Mouse (Mus musculus) ES-Bruce4 (cell line): ENCODE results near the gene Cfap97d2. TPM values are rescaled to one million over a fixed set of nuclear protein-coding genes. Genes with fewer than 3 reads are reported as not detected.
"Not testable (repeated sequence)": the region's sequence is repeated elsewhere in the genome, so short reads cannot be mapped to it uniquely, and the experiment has no call there.

Experiments
- H3K27ac ChIP-seq: 2 replicates; pipeline ENCODE4 v1.5.1; 2012; ENCODE audit warnings: low read length, inconsistent platforms; ENCODE audit not compliant: insufficient read depth
- H3K27me3 ChIP-seq: 2 replicates; pipeline ENCODE4 v1.6.1; 2012; ENCODE audit warnings: mild to moderate bottlenecking, low read length, inconsistent platforms; ENCODE audit not compliant: control insufficient read depth, poor library complexity, insufficient read depth, severe bottlenecking
- H3K36me3 ChIP-seq: 2 replicates; pipeline ENCODE4 v1.6.1; 2012; ENCODE audit warnings: inconsistent platforms, mild to moderate bottlenecking, low read length, moderate library complexity; ENCODE audit not compliant: control insufficient read depth, poor library complexity, insufficient read depth, severe bottlenecking
- H3K4me1 ChIP-seq: one replicate; pipeline ENCODE4 v1.8.1; 2011; ENCODE audit warnings: low read length; ENCODE audit not compliant: control insufficient read depth, insufficient read depth
- H3K4me3 ChIP-seq: 2 replicates; pipeline ENCODE4 v1.5.1; 2011; ENCODE audit warnings: low read depth, mild to moderate bottlenecking, low read length
- H3K9ac ChIP-seq: 2 replicates; pipeline ENCODE4 v1.6.1; 2012; ENCODE audit warnings: low read depth, mild to moderate bottlenecking, inconsistent platforms; ENCODE audit not compliant: poor library complexity, severe bottlenecking
- H3K9me3 ChIP-seq: replicated peaks from 2 replicates; pipeline ENCODE4 v1.6.1; 2012; ENCODE audit warnings: mild to moderate bottlenecking, low read length, inconsistent platforms; ENCODE audit not compliant: control insufficient read depth, poor library complexity, insufficient read depth, severe bottlenecking
- CTCF ChIP-seq: IDR thresholded peaks from one replicate; pipeline ENCODE4 v1.8.1; 2011; ENCODE audit warnings: low read depth, low read length
- EP300 ChIP-seq: IDR thresholded peaks from 2 replicates; pipeline ENCODE4 v1.6.1; 2011; ENCODE audit warnings: low read depth, low read length; ENCODE audit not compliant: insufficient read depth
- POLR2A ChIP-seq: IDR thresholded peaks from one replicate; pipeline ENCODE4 v1.8.1; 2011; ENCODE audit warnings: low read length; ENCODE audit not compliant: insufficient read depth
- polyA plus RNA-seq: library from polyadenylated mRNA; stranded (reverse); fragments of >200 nt; gene quantifications from 2 replicates; pipeline ENCODE4 v1.2.4, GENCODE M21; 2011; ENCODE audit warnings: low read depth; ENCODE audit not compliant: missing spikeins, insufficient read depth, insufficient read length

Cfap97d2 gene
- polyA plus RNA-seq, 1 experiment: not detected

DNA sequence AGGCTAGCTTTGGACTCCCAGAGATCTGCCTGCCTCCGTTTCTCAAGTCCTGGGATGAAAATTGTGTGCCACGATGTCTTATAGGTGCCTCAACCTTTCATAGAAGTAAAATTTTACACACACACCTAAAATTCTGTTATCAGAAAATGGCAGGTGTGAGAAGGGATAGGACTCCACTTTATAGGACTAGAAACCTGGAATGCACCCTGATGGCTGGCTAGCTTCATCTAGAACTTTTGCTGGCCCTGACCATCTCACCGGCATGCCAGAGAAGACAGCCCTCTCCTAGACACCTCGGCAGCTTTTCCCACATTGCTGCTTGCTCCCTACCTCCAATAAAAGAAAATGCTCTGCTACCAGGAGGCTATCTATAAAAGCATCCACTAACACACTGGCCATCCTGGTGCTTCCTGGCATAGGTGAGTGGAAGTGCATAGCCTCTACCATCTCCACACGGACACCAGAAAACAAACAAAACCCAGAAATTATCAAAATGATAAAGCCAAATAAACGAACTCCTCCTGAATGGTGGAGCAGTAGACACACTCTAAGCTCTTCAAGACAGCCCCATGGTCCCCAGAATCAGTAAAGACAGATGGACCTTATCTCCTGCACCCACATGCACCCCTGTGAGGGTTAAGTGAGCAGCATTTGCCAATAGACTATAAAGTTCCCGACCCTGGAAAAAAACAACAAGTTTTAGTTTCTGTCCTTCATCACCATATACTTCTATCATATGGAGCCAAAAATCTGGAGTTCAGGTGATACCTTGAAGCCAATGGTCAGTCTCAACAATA is 35.3 kb downstream of the Cfap97d2 start:
- Histone ChIP-seq H3K4me3 (no peak overlapping the region), H3K9ac (no peak overlapping the region), H3K9me3 (no peaks in the 10 kb centered on the region), H3K4me1 (no peaks in the 10 kb centered on the region), H3K36me3 (no peaks in the 10 kb centered on the region), H3K27me3 (no peaks in the 10 kb centered on the region), H3K27ac (no peak overlapping the region)
- no peak for TF ChIP-seq EP300
- no peak for TF ChIP-seq POLR2A
- TF ChIP-seq CTCF: no peak

- H3K36me3 ChIP-seq, H3K27ac ChIP-seq, H3K4me3 ChIP-seq, H3K9ac ChIP-seq, H3K4me1 ChIP-seq, H3K9me3 ChIP-seq, H3K27me3 ChIP-seq: not testable (repeated sequence)
Measured at GRCm38 (mm10) chr8:13746212-13746611, 40.5 kb downstream of the Cfap97d2 start.

DNA sequence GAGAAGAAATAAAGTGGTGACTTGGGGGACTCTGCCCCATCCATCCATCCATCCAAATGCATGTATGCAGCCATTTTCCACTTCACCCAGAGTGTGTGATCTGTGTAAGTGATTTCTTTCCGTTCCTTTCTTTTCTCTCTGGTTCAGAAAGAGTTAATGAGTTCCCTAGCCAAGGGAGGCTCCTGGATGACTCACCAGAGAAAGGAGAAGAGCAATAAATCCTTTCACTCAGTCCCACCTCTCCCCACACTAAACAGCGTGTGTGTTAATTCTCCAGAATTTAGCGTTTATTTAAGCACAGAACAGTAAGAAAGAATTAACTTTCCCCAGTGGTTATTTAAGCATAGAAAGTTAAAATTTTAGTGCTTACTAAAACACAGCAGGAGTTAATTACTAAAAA is 41.9 kb downstream of the Cfap97d2 start:
- no peak overlapping the region for H3K27ac ChIP-seq
- H3K4me1 ChIP-seq: no peaks in the 10 kb centered on the region
- H3K27me3 ChIP-seq: no peaks in the 10 kb centered on the region
- no peak overlapping the region for H3K9ac ChIP-seq
- TF ChIP-seq EP300 (no peak), CTCF (no peak), POLR2A (no peak)
- no peaks in the 10 kb centered on the region for H3K9me3 ChIP-seq
- H3K4me3 ChIP-seq: no peak overlapping the region
- H3K36me3 ChIP-seq: no peaks in the 10 kb centered on the region

GRCm38 (mm10) chr8:13753680-13754079 is 48.0 kb downstream of the Cfap97d2 start:
- Histone ChIP-seq H3K27me3 (no peaks in the 10 kb centered on the region), H3K36me3 (no peaks in the 10 kb centered on the region), H3K9ac (no peak overlapping the region), H3K27ac (no peak overlapping the region), H3K9me3 (no peaks in the 10 kb centered on the region), H3K4me1 (no peaks in the 10 kb centered on the region), H3K4me3 (no peak overlapping the region)
- TF ChIP-seq CTCF (peak; percentile 74), EP300 (no peak)

- TF ChIP-seq POLR2A (no peak), EP300 (no peak), CTCF (no peak)
- Histone ChIP-seq H3K9me3 (no peaks in the 10 kb centered on the region), H3K4me3 (no peak overlapping the region), H3K27ac (no peak overlapping the region), H3K4me1 (no peaks in the 10 kb centered on the region), H3K36me3 (peaks cover 11% of the 10 kb centered on the region), H3K9ac (no peak overlapping the region), H3K27me3 (no peaks in the 10 kb centered on the region)
Measured at GRCm38 (mm10) chr8:13756480-13756879, 50.8 kb downstream of the Cfap97d2 start.

DNA sequence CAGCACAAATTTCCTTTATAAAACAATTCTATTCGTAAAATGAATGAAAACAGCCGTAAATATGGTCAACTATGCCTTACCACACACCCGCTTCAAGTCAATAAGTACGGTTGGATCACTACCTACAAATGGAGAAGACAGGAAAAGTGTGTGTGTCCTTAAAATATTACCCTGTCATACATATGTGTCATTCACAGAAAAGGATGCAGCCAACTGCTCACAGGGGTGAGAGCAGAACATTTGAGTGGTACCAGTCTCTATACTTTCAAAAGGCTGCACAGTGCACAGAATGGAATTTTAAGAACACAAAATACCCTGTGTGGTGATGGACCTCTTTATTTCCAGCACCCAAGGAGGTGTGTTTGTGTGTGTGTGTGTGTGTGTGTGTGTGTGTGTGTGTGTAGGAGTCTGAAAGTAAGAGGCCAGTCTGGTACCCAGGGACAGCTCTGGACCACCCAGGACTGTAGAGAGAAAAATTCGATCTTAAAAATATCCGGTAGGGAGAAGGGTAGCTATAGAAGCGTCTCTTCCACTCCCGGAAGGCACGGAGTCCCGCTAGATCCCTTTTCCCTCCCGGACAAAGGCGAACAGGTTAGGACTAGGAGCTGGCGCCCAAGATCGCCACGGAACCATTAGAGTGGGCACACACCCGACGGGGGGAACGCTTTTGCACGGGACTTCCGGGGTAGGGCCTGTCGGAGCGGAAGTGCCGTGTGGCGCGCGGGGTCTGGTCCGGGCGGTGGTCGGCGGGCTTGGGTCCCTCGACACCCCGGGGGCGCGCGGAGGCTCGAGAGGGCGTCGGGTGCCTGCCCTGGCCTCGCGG is 51.5 kb downstream of the Cfap97d2 start, which contains the start of gene Cdc16:
TSS of gene Cdc16 (plus strand) at position 695 of the 823 bp plus-strand sequence.
- no peaks in the 10 kb centered on the region for H3K9me3 ChIP-seq
- peaks cover 16% of the 10 kb centered on the region for H3K36me3 ChIP-seq
- H3K27ac ChIP-seq: no peak within 1 kb of the TSS
- H3K4me3 ChIP-seq: peak within 1 kb of the TSS; percentile 92
- H3K27me3 ChIP-seq: no peaks in the 10 kb centered on the region
- no peaks in the 10 kb centered on the region for H3K4me1 ChIP-seq
- peak within 1 kb of the TSS; percentile 92 for H3K9ac ChIP-seq
- TF ChIP-seq CTCF: no peak
- peak; percentile 66; the same call in 1 of the 2 replicates for TF ChIP-seq EP300
- TF ChIP-seq POLR2A: peak; percentile 14
